Mouse (Mus musculus): ENCODE measurements at regions not wholly inside any gene's neighbourhood (a gene's known extent, or its start where the extent isn't known, plus 50 kb on each side); places are given as distances from the start of the nearest gene placed in this dataset.

DNA sequence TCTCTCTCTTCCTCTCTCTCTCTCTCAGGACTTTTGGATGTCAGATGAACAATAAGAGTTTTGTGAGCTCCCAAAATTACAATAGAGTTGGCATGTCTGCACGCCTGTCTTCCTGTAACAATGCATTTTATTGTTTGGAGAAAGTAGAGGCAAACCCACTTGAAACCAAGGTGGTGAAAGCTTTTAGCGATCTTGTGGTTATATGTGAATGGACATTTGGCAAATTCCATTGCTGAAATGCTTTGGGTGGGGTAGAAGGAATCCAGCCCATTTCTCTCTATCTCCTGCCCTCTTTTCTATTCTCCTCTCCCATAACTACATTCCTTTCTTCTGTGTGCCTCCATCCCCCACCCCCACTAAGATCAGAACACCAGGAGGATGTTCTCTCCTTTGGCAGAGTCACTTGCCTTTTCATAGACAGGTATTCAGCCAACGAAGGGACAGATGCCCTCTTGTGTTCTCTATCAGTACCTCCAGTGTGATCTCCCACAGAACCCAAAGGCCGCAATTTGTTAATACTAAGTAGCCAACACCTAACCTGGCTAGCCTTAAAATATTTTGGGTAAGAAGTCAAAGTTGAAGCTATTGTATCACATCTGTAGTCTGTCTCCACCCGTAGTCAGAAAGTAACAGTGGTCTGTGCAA, 542.9 kb downstream of the Lmo4 start:
- TF ChIP-seq CTCF (IDR thresholded peaks at IDR 0.05; ENCODE audit: control insufficient read depth, insufficient read depth, low read length) = no peak
- no peak for TF ChIP-seq POLR2A (IDR thresholded peaks at IDR 0.05; ENCODE audit: borderline replicate concordance, control insufficient read depth, low read depth, low read length)
